Mouse (Mus musculus) E14TG2a.4 (cell line): ENCODE measurements around the gene Src.

Experiments
- H3K27me3 ChIP-seq: 2 replicates; pipeline ENCODE4 v1.6.1; 2014; ENCODE audit warnings: low read length, control low read depth; ENCODE audit not compliant: insufficient read depth
- H3K36me3 ChIP-seq: 2 replicates; pipeline ENCODE4 v1.6.1; 2014; ENCODE audit warnings: low read length, control low read depth; ENCODE audit not compliant: insufficient read depth
- H3K4me1 ChIP-seq: replicated peaks from 2 replicates; pipeline ENCODE4 v1.6.1; 2014; ENCODE audit warnings: low read depth, low read length, control low read depth
- H3K4me3 ChIP-seq: replicated peaks from 2 replicates; pipeline ENCODE4 v1.5.1; 2014; ENCODE audit warnings: mild to moderate bottlenecking, low read length
- H3K9me3 ChIP-seq: 2 replicates; pipeline ENCODE4 v1.6.1; 2014; ENCODE audit warnings: low read length, control low read depth
- CTCF ChIP-seq: conservative IDR thresholded peaks from 2 replicates; pipeline ENCODE4 v1.5.1; 2014; ENCODE audit warnings: low read length
- NANOG ChIP-seq: IDR thresholded peaks from 2 replicates; pipeline ENCODE4 v1.6.1; 2014; ENCODE audit warnings: borderline replicate concordance, low read length, mixed read lengths
- POU5F1 ChIP-seq: IDR thresholded peaks from 2 replicates; pipeline ENCODE4 v1.6.1; 2014; ENCODE audit warnings: low read length, borderline replicate concordance

The Src gene

DNA sequence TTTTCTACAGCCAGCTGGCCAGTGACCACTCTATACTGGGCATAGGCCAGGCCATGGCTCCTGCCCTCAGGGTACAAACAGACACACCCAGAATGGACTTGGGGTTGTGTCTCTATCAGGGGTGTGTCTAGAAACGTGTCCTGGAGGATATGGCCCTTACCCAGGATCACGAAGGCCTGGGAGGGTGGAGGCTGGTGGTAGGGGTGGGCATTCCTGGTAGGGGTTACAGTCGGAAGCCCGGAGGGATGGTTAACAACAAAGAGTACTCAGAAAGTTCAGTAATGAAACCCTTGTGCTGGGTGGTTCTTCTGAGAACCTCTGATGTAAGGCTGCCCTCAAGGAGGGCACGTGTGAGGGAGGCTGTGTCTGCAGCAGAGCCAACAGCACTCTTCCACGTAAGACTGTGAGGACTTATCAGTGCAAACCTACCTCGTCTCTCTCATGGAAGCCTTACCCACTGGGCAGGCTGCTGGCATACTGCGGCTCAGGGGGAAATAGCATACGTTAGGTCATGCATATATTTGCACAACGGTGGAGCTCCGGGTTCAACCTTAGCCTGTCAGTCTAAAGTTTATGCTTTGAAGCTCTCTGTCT is 3.9 kb downstream of the Src start:
- H3K4me3 ChIP-seq: peak overlapping the region; percentile 20; the same call in 1 of the 2 replicates
- no peaks in the 10 kb centered on the region for H3K27me3 ChIP-seq
- TF ChIP-seq NANOG (no peak), CTCF (no peak)
- H3K4me1 ChIP-seq: peaks cover 85% of the 10 kb centered on the region
- no peaks in the 10 kb centered on the region for H3K9me3 ChIP-seq
- H3K36me3 ChIP-seq: peaks cover 25% of the 10 kb centered on the region

DNA sequence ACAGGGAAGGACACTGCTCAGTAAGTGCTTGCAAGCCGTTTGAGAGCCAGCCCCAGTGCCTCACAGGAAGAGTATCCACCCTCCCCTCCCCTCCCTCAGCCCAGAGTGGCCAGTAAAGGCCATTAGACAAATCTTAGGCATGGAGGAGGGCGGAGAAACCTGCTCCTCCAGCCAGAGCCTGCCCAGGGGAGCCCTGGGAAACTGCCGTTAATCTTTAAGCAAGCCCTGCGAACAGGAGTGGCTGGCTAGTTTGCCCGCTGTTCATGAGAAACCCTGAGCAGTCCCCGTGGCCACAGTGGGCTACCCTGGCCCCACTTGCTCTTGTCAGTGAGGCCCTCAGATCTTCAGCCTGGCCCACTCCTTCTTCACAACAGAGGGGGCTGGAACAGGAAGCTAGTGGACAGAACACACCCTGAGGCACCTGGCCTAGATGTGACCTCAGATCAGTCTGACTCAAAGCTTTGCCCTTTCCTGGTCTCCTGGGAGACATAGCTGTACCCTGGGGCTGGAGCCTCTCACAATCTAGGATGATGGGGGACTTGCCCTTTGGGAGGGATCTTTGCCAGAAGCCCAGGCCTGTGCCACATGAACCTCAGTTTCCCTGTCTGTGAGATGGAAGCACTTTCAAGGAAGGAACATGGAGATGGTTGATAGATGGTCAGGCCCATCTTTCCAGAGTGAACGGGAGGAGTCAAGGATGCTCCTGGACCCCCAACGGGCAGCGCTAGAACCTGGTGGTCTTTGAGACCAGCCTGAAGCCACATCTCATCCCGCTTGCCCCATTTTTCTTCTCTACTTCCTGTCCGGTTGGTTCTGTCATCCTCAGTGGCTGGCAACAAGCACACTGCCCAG is 4.8 kb downstream of the Src start:
- Histone ChIP-seq H3K4me1 (peaks cover 85% of the 10 kb centered on the region), H3K9me3 (no peaks in the 10 kb centered on the region), H3K4me3 (peak overlapping the region; percentile 77), H3K36me3 (peaks cover 35% of the 10 kb centered on the region), H3K27me3 (no peaks in the 10 kb centered on the region)
- TF ChIP-seq NANOG: no peak
- no peak for TF ChIP-seq CTCF
- no peak for TF ChIP-seq POU5F1

DNA sequence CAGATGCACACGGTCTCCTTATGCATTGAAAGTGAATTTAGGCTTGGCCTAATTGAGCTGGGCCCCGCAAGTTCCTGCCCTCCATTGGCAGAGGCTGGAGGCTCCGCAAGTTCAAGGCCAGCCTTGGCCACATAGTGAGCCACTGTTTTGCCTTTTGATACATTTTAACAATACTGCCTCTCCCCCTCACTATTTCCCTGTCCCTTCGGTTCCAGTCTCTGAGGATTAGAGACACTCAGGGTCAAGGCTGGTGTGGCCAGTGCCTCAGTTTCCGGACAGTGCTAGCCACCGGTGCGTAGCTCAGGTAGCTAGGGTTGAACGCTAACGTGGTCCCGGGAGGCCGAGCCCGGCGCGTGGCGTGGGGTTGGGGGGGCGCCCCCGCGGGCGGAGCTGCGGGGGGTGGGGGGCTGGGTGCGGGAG is 5.5 kb downstream of the Src start:
- TF ChIP-seq NANOG (no peak), CTCF (no peak), POU5F1 (no peak)
- no peaks in the 10 kb centered on the region for H3K27me3 ChIP-seq
- peaks cover 41% of the 10 kb centered on the region for H3K36me3 ChIP-seq
- H3K9me3 ChIP-seq: no peaks in the 10 kb centered on the region
- peaks cover 91% of the 10 kb centered on the region for H3K4me1 ChIP-seq
- H3K4me3 ChIP-seq: peak overlapping the region; percentile 77

DNA sequence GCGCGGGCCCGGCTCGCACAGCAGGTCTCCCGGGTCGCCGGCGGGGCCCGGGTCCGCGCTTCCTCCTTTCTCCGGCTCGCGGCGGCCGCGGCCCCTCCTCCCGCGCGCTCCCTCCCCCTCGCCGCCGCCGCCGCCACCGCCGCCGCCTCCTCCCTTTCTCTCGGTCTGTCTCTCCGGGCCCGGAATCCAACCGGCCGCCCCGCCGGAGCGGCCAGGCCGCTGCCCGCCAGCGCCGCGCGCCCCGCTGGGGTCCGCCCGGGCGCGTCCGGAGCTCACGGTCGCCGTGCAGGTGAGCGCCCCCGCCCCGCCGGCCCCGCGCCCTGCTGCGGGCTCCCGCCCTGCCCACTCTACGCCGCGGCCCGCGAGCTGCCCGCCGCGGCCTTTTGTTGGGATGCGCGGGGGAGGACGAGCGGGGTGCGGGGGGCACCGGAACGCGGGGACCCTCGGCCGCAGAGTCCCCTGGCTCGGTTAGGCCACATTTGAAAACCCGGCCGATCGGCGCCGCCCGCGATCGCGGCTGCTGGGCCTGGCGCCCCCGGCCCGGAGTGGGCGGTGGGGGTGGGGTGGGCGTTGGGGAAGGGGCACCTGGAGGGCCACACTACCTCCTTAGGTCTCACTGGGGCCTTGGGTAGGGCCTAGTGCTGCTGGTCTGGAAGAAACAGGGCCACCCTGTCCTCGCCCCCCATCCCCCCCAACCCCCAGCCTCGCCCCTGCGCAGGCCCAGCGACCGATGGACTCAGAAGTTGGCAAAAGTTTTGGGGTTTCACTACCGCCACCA is 6.1 kb downstream of the Src start:
- Histone ChIP-seq H3K9me3 (no peaks in the 10 kb centered on the region), H3K4me3 (peak overlapping the region; percentile 77), H3K27me3 (no peaks in the 10 kb centered on the region), H3K36me3 (peaks cover 47% of the 10 kb centered on the region), H3K4me1 (peaks cover 92% of the 10 kb centered on the region)
- TF ChIP-seq NANOG (no peak), CTCF (no peak), POU5F1 (no peak)

DNA sequence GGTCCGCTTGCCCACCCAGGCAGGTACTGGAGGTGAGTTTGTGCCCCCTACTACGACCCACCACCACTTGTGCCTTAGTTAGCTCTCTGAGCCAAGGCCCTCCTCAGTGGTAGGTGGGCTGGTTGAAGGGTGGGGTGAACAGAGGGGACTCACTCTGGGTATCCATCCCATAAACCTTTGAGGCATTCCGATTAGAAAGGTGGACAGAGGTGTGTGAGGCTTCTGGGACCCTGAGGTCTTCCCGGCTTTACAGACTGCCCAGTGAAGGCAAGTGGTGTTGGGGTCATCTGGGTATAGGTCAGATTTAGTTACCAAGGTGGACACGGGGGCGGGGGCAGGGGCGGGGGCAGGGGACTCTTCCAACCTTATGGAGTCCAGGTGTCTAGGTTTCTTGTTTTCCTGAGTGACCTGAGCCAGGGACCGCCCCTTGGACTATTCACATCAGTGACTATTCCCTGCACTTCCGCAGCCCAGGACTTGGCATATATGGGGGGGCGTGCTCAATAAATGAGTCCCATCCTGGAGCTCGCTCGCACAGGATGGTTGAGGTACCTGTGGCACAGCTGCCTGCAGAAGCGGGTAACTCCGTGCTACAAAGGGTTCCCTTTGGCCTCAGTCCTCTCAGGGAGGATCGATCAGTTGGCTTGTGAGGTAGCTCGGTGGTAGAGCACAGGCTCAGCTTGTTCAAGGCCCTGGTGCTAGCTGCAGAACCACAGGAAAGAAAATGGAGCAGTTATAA is 6.8 kb downstream of the Src start:
- TF ChIP-seq CTCF (no peak), NANOG (no peak), POU5F1 (no peak)
- peak overlapping the region; percentile 77 for H3K4me3 ChIP-seq
- H3K36me3 ChIP-seq: peaks cover 55% of the 10 kb centered on the region
- no peaks in the 10 kb centered on the region for H3K9me3 ChIP-seq
- peaks cover 92% of the 10 kb centered on the region for H3K4me1 ChIP-seq
- H3K27me3 ChIP-seq: no peaks in the 10 kb centered on the region

DNA sequence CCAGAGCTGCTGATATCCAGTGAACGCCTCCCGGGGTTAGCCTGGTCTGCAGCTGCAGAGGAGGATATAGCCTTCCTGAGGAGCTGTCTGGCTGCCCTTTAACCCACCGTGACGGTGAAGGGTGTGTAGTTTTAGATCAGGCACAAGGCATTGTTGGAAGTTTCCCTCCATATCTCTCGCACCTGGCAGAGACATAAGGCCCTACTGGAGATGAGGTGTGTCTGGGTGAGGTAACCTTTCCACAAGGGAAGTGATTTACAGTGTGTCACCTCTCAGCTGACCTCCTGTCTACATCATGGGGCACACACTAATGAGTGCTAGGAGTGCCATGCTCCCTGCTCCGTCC is 7.4 kb downstream of the Src start:
- peaks cover 92% of the 10 kb centered on the region for H3K4me1 ChIP-seq
- no peaks in the 10 kb centered on the region for H3K9me3 ChIP-seq
- H3K4me3 ChIP-seq: peak overlapping the region; percentile 77
- peaks cover 60% of the 10 kb centered on the region for H3K36me3 ChIP-seq
- TF ChIP-seq NANOG (no peak), POU5F1 (no peak), CTCF (no peak)
- no peaks in the 10 kb centered on the region for H3K27me3 ChIP-seq

DNA sequence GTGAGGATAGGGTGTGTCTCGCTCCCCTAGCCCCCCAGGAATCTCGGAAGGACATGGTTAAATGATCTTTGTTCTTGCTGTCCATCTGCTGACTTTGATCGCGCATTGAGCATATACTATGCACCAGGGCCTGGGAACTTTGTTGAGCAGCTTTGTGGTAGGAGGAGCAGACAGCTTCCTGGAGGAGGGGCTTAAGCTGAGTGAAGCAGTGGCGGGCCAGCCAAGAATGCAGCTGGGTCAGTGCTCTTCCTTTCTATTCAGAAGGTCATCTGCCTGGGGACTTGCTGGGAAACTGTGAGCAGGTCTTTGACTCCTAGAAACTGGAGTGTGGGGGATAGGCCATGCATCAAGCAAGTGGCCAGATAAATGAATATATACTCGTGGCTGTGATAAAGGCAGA is 7.9 kb downstream of the Src start:
- TF ChIP-seq POU5F1 (no peak), NANOG (no peak), CTCF (no peak)
- Histone ChIP-seq H3K4me1 (peaks cover 92% of the 10 kb centered on the region), H3K27me3 (no peaks in the 10 kb centered on the region), H3K9me3 (no peaks in the 10 kb centered on the region), H3K4me3 (peak overlapping the region; percentile 77), H3K36me3 (peaks cover 66% of the 10 kb centered on the region)

DNA sequence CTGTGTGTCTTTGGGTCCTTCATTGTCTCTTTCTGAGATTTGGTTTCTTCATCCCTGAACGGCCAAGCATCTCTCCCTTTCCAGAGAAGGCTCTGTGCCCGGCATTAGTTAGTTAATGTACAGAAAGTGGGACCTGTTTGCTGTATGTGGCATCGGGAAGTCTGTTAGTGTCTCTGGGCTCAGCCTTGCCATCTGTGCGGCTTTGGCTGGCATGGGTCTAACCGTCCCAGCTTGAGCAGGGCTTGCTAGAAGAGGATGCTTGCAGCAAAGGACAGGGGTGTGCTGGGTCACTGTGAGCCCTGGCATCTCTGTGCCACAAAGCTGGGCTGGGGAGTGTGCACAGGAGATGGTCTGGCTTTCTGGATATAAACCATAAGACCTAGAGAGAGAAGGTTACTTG is 8.9 kb downstream of the Src start:
- H3K27me3 ChIP-seq: no peaks in the 10 kb centered on the region
- H3K4me3 ChIP-seq: no peak overlapping the region
- TF ChIP-seq CTCF: no peak
- TF ChIP-seq NANOG: no peak
- no peak for TF ChIP-seq POU5F1

More for the DNA sequence above, 8.9 kb downstream of the Src start:
- peaks cover 92% of the 10 kb centered on the region for H3K4me1 ChIP-seq
- peaks cover 66% of the 10 kb centered on the region for H3K36me3 ChIP-seq
- no peaks in the 10 kb centered on the region for H3K9me3 ChIP-seq
